In the genomic region with DNA sequence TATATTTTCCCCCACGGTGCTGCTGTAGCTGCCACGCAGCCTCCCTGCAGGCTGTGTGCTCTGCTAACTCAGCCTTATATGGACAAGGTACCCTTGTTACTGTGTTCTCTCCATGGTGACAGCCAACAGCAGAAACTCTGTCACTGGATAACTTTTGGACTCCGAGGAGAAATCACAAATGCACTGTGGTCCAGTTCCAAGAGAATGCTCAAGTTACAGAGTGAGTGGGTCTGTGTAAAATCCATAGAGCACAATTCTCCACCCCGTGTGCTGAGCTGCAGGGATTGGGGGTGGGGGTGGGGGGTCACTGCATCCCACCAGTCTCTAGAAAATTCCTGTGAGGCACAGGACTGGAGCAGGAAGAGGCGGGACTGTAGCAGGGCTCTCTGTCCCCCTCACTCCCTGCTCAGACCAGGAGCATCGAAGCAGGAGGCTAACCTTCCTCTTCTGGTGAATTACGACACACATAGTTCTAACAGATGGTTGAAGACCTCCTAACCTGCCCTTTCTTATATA, we compare ENCODE assay signal across 13 mouse cellular contexts. TPM values are rescaled to one million over a fixed set of nuclear protein-coding genes. Genes with fewer than 3 reads are reported as not detected.
DNase-seq lines count a peak whose midpoint lies in the region; ATAC-seq and TF ChIP-seq lines count a peak whose summit lies in the region.
"Had no signal": no experiment of that assay in that cellular context is flagged by ENCODE, and none has a peak within 500 bp of the region (broad histone marks: within the 10 kb centered on the region; RNA-seq: fewer than 3 reads in every experiment).

No protein-coding gene starts in this region.

- WGBS in heart, embryonic 12.5 days: 32% methylated on average over 7 of the region's 7 CpGs
- 35% methylated on average over 7 of the region's 7 CpGs for WGBS in intestine, embryonic 15.5 days
- WGBS in stomach, postnatal 0 days: 33% methylated on average over 7 of the region's 7 CpGs
- WGBS in forebrain, embryonic 13.5 days: 73% methylated on average over 7 of the region's 7 CpGs
- 76% methylated on average over 7 of the region's 7 CpGs for WGBS in forebrain, embryonic 11.5 days

- intact Hi-C loops in heart, postnatal 25 days (cut with DNase I): no loop called here

- no peaks in the 10 kb centered on the region for H3K9me3 ChIP-seq in heart, embryonic 12.5 days (replicated peaks)
- H3K9me3 ChIP-seq in intestine, embryonic 15.5 days: no peaks in the 10 kb centered on the region
- no peaks in the 10 kb centered on the region for H3K9me3 ChIP-seq in stomach, postnatal 0 days (ENCODE audit: control insufficient read depth, low read length)
- no peaks in the 10 kb centered on the region for H3K9me3 ChIP-seq in forebrain, embryonic 13.5 days (replicated peaks)
- no peaks in the 10 kb centered on the region for H3K9me3 ChIP-seq in forebrain, embryonic 11.5 days (ENCODE audit: control insufficient read depth, low read length)

- DNase-seq in heart, postnatal 25 days (ENCODE audit: low spot score): no peak
- peak; percentile 28 for DNase-seq in lung, postnatal 10 days
- no peak for DNase-seq in lung, postnatal 25 days (ENCODE audit: low spot score)
- no peak for DNase-seq in stomach, postnatal 0 days (ENCODE audit: low spot score)
- DNase-seq in forebrain, embryonic 11.5 days (ENCODE audit: low spot score): no peak
- DNase-seq: gastrocnemius, postnatal 10 days; thymus, postnatal 14 days had no signal

- peak overlapping the region; percentile 47 for H3K4me2 ChIP-seq in heart, embryonic 12.5 days
- H3K4me2 ChIP-seq in intestine, embryonic 15.5 days (replicated peaks): no peak overlapping the region
- H3K4me2 ChIP-seq in stomach, postnatal 0 days (replicated peaks; ENCODE audit: low read depth): no peak overlapping the region
- no peak overlapping the region for H3K4me2 ChIP-seq in forebrain, embryonic 13.5 days
- no peak overlapping the region for H3K4me2 ChIP-seq in forebrain, embryonic 11.5 days (ENCODE audit: low read depth, low read length, severe bottlenecking)

- H3K9ac ChIP-seq in heart, embryonic 12.5 days: peak overlapping the region; percentile 33
- no peak overlapping the region for H3K9ac ChIP-seq in intestine, embryonic 15.5 days
- H3K9ac ChIP-seq in stomach, postnatal 0 days (ENCODE audit: low read length): no peak overlapping the region
- H3K9ac ChIP-seq in forebrain, embryonic 13.5 days: no peak overlapping the region
- H3K9ac ChIP-seq in forebrain, embryonic 11.5 days (ENCODE audit: low read length): no peak overlapping the region
- H3K9ac ChIP-seq: liver, embryonic 14.5 days had no signal

- H3K27me3 ChIP-seq in heart, embryonic 12.5 days (replicated peaks): no peaks in the 10 kb centered on the region
- no peaks in the 10 kb centered on the region for H3K27me3 ChIP-seq in intestine, embryonic 15.5 days (replicated peaks)
- H3K27me3 ChIP-seq in stomach, postnatal 0 days (ENCODE audit: control insufficient read depth, insufficient read depth, low read length): no peaks in the 10 kb centered on the region
- no peaks in the 10 kb centered on the region for H3K27me3 ChIP-seq in forebrain, embryonic 13.5 days
- no peaks in the 10 kb centered on the region for H3K27me3 ChIP-seq in forebrain, embryonic 11.5 days (ENCODE audit: control insufficient read depth, insufficient read depth, low read length)

- H3K27ac ChIP-seq in heart, embryonic 12.5 days (ENCODE audit: poor library complexity, severe bottlenecking): peak overlapping the region; percentile 80
- H3K27ac ChIP-seq in intestine, embryonic 15.5 days: peak overlapping the region; percentile 76
- peak overlapping the region; percentile 85 for H3K27ac ChIP-seq in stomach, postnatal 0 days (replicated peaks)
- H3K27ac ChIP-seq in forebrain, embryonic 13.5 days: no peak overlapping the region
- no peak overlapping the region for H3K27ac ChIP-seq in forebrain, embryonic 11.5 days (ENCODE audit: low read depth, low read length)
- H3K27ac ChIP-seq: layer of hippocampus, adult 2 months; liver, embryonic 14.5 days had no signal

- peaks cover 57% of the 10 kb centered on the region for H3K4me1 ChIP-seq in heart, embryonic 12.5 days (replicated peaks)
- H3K4me1 ChIP-seq in intestine, embryonic 15.5 days (replicated peaks): peaks cover 27% of the 10 kb centered on the region
- peaks cover 3% of the 10 kb centered on the region; the same call in 1 of the 2 replicates for H3K4me1 ChIP-seq in stomach, postnatal 0 days (replicated peaks; ENCODE audit: control insufficient read depth, insufficient read depth)
- H3K4me1 ChIP-seq in forebrain, embryonic 13.5 days: peaks cover 14% of the 10 kb centered on the region
- H3K4me1 ChIP-seq in forebrain, embryonic 11.5 days (replicated peaks; ENCODE audit: control insufficient read depth, insufficient read depth, low read length): peaks cover 13% of the 10 kb centered on the region; the same call in 1 of the 2 replicates

- TF ChIP-seq CTCF in stomach, postnatal 0 days (IDR thresholded peaks at IDR 0.05; ENCODE audit: low read depth): no peak

- no peak overlapping the region for H3K4me3 ChIP-seq in heart, embryonic 12.5 days
- no peak overlapping the region for H3K4me3 ChIP-seq in intestine, embryonic 15.5 days (replicated peaks)
- no peak overlapping the region for H3K4me3 ChIP-seq in stomach, postnatal 0 days (ENCODE audit: low read depth, low read length)
- no peak overlapping the region for H3K4me3 ChIP-seq in forebrain, embryonic 13.5 days
- H3K4me3 ChIP-seq in forebrain, embryonic 11.5 days (ENCODE audit: low read depth, low read length): no peak overlapping the region
- H3K4me3 ChIP-seq: layer of hippocampus, adult 2 months had no signal

- no peak for ATAC-seq in heart, embryonic 12.5 days (ENCODE audit: insufficient number of reproducible peaks, low FRiP score)
- ATAC-seq in intestine, embryonic 15.5 days: peak; percentile 81
- peak; percentile 66 for ATAC-seq in stomach, postnatal 0 days (ENCODE audit: low FRiP score, low TSS enrichment)
- ATAC-seq in forebrain, embryonic 13.5 days: no peak
- no peak for ATAC-seq in forebrain, embryonic 11.5 days (replicated peaks; ENCODE audit: low FRiP score)
- ATAC-seq: CD4-positive, CD25-positive, alpha-beta regulatory T cell, adult 4 months had no signal

- no peak for TF ChIP-seq EP300 in stomach, postnatal 0 days (optimal IDR thresholded peaks at IDR 0.05)

- peaks cover 19% of the 10 kb centered on the region for H3K36me3 ChIP-seq in heart, embryonic 12.5 days
- no peaks in the 10 kb centered on the region for H3K36me3 ChIP-seq in intestine, embryonic 15.5 days
- no peaks in the 10 kb centered on the region for H3K36me3 ChIP-seq in stomach, postnatal 0 days (ENCODE audit: control insufficient read depth, insufficient read depth, low read length)
- H3K36me3 ChIP-seq in forebrain, embryonic 13.5 days (ENCODE audit: poor library complexity, severe bottlenecking): no peaks in the 10 kb centered on the region
- H3K36me3 ChIP-seq in forebrain, embryonic 11.5 days (ENCODE audit: control insufficient read depth, insufficient read depth, low read length): no peaks in the 10 kb centered on the region

RNA-seq across cellular contexts. Expression of a gene that starts 45.4 kb away (rescaled TPM):
- 240 and 249 TPM in 2 replicates for polyA plus RNA-seq in heart, embryonic 12.5 days (2016; fragmentation: Nextera tagmentation; extraction: Ambion mirVana)
- 100 to 1,000 TPM; 537 to 622 TPM for total RNA-seq in heart, postnatal 25 days (2021)
- 161 and 170 TPM in 2 replicates for polyA plus RNA-seq in intestine, embryonic 15.5 days (2015; fragmentation: Nextera tagmentation; extraction: Ambion mirVana)
- polyA plus RNA-seq in stomach, postnatal 0 days (2015; fragmentation: Nextera tagmentation; extraction: Ambion mirVana): 96.3 and 99.0 TPM in 2 replicates
- 50.8 and 53.5 TPM in 2 replicates for polyA plus RNA-seq in forebrain, embryonic 13.5 days (2015; fragmentation: Nextera tagmentation; extraction: Ambion mirVana)
- polyA plus RNA-seq in forebrain, embryonic 11.5 days (2014; fragmentation: Nextera tagmentation; extraction: Ambion mirVana): 118 and 130 TPM in 2 replicates

RNA-seq across cellular contexts. Expression of a gene that starts 45.4 kb away (rescaled TPM):
- 117 and 129 TPM in 2 replicates for polyA plus RNA-seq in heart, embryonic 12.5 days (2016; fragmentation: Nextera tagmentation; extraction: Ambion mirVana)
- 100 to 1,000 TPM; 292 to 338 TPM for total RNA-seq in heart, postnatal 25 days (2021)
- polyA plus RNA-seq in intestine, embryonic 15.5 days (2015; fragmentation: Nextera tagmentation; extraction: Ambion mirVana): 60.2 and 61.4 TPM in 2 replicates
- 43.4 and 47.2 TPM in 2 replicates for polyA plus RNA-seq in stomach, postnatal 0 days (2015; fragmentation: Nextera tagmentation; extraction: Ambion mirVana)
- polyA plus RNA-seq in forebrain, embryonic 13.5 days (2015; fragmentation: Nextera tagmentation; extraction: Ambion mirVana): 21.7 and 24.0 TPM in 2 replicates
- 40.4 and 45.4 TPM in 2 replicates for polyA plus RNA-seq in forebrain, embryonic 11.5 days (2014; fragmentation: Nextera tagmentation; extraction: Ambion mirVana)
- polyA plus RNA-seq: CD4-positive, CD25-positive, alpha-beta regulatory T cell, adult 4 months had no signal

Comparison
In these comparisons a context has a peak if more than half of its experiments do, and no peak if none do; other contexts are left out.
1. ATAC-seq: peak in intestine, embryonic 15.5 days (single experiment) and stomach, postnatal 0 days (single experiment); none in heart, embryonic 12.5 days (single experiment), forebrain, embryonic 13.5 days (single experiment) and forebrain, embryonic 11.5 days (single experiment).
2. H3K27ac ChIP-seq: peak in heart, embryonic 12.5 days (single experiment), intestine, embryonic 15.5 days (single experiment) and stomach, postnatal 0 days (single experiment); none in forebrain, embryonic 13.5 days (single experiment) and forebrain, embryonic 11.5 days (single experiment).